Mouse (Mus musculus): ENCODE data around the gene Nkx2-5. TPM values are rescaled to one million over a fixed set of nuclear protein-coding genes. Genes with fewer than 3 reads are reported as not detected.

The Nkx2-5 gene
- polyA plus RNA-seq, 1 experiment from 2014 or later = not detected

GRCm38 (mm10) chr17:26834302-26834965, 10.4 kb downstream of the Nkx2-5 start:
- WGBS = 62% methylated on average over 5 of the region's 5 CpGs
- Histone ChIP-seq H3K27me3 (peaks cover 75% of the 10 kb centered on the region), H3K4me3 (no peak overlapping the region), H3K9ac (no peak overlapping the region), H3K4me2 (no peak overlapping the region), H3K27ac (no peak overlapping the region), H3K36me3 (no peaks in the 10 kb centered on the region), H3K4me1 (peaks cover 10% of the 10 kb centered on the region), H3K9me3 (no peaks in the 10 kb centered on the region)
- no peak for ATAC-seq (ENCODE audit: insufficient number of reproducible peaks, low FRiP score, low TSS enrichment, low read depth)

GRCm38 (mm10) chr17:26833806-26834205, 11.0 kb downstream of the Nkx2-5 start:
- H3K4me3 ChIP-seq = no peak overlapping the region
- H3K4me1 ChIP-seq = peaks cover 4% of the 10 kb centered on the region
- WGBS = 72% methylated on average over 2 of the region's 2 CpGs
- H3K9me3 ChIP-seq = no peaks in the 10 kb centered on the region
- H3K36me3 ChIP-seq = no peaks in the 10 kb centered on the region
- no peak overlapping the region for H3K9ac ChIP-seq
- ATAC-seq (ENCODE audit: insufficient number of reproducible peaks, low FRiP score, low TSS enrichment, low read depth) = no peak
- H3K4me2 ChIP-seq = no peak overlapping the region
- no peak overlapping the region for H3K27ac ChIP-seq
- peaks cover 75% of the 10 kb centered on the region for H3K27me3 ChIP-seq

GRCm38 (mm10) chr17:26826131-26826530, 18.7 kb downstream of the Nkx2-5 start:
- 71% methylated on average over 15 of the region's 17 CpGs for WGBS
- H3K27me3 ChIP-seq = peaks cover 33% of the 10 kb centered on the region
- no peak overlapping the region for H3K9ac ChIP-seq
- H3K36me3 ChIP-seq = no peaks in the 10 kb centered on the region
- H3K27ac ChIP-seq = no peak overlapping the region
- no peak overlapping the region for H3K4me2 ChIP-seq
- no peaks in the 10 kb centered on the region for H3K4me1 ChIP-seq
- no peaks in the 10 kb centered on the region for H3K9me3 ChIP-seq
- H3K4me3 ChIP-seq = no peak overlapping the region
- no peak for ATAC-seq (ENCODE audit: insufficient number of reproducible peaks, low FRiP score, low TSS enrichment, low read depth)

- Histone ChIP-seq H3K36me3 (no peaks in the 10 kb centered on the region), H3K27me3 (peaks cover 9% of the 10 kb centered on the region; the same call in 1 of the 2 replicates), H3K4me2 (no peak overlapping the region), H3K9me3 (no peaks in the 10 kb centered on the region), H3K4me3 (no peak overlapping the region), H3K27ac (no peak overlapping the region), H3K9ac (no peak overlapping the region), H3K4me1 (no peaks in the 10 kb centered on the region)
- ATAC-seq (ENCODE audit: insufficient number of reproducible peaks, low FRiP score, low TSS enrichment, low read depth) = no peak
Observed at GRCm38 (mm10) chr17:26817776-26818175, 27.0 kb downstream of the Nkx2-5 start.

- Histone ChIP-seq H3K4me3 (no peak overlapping the region), H3K27me3 (peaks cover 9% of the 10 kb centered on the region; the same call in 1 of the 2 replicates), H3K4me1 (no peaks in the 10 kb centered on the region), H3K9ac (no peak overlapping the region), H3K4me2 (no peak overlapping the region), H3K36me3 (no peaks in the 10 kb centered on the region), H3K27ac (no peak overlapping the region), H3K9me3 (no peaks in the 10 kb centered on the region)
- no peak for ATAC-seq (ENCODE audit: insufficient number of reproducible peaks, low FRiP score, low TSS enrichment, low read depth)
- 78% methylated on average over 6 of the region's 6 CpGs for WGBS
Observed at GRCm38 (mm10) chr17:26816810-26817209, 28.0 kb downstream of the Nkx2-5 start.

GRCm38 (mm10) chr17:26813497-26813896, 31.3 kb downstream of the Nkx2-5 start:
- H3K27me3 ChIP-seq = peaks cover 9% of the 10 kb centered on the region
- ATAC-seq (ENCODE audit: insufficient number of reproducible peaks, low FRiP score, low TSS enrichment, low read depth) = no peak
- WGBS = 80% methylated on average over 9 of the region's 9 CpGs
- no peaks in the 10 kb centered on the region for H3K36me3 ChIP-seq
- H3K9ac ChIP-seq = no peak overlapping the region
- H3K27ac ChIP-seq = no peak overlapping the region
- H3K4me3 ChIP-seq = no peak overlapping the region
- H3K4me1 ChIP-seq = no peaks in the 10 kb centered on the region
- H3K4me2 ChIP-seq = no peak overlapping the region
- no peaks in the 10 kb centered on the region for H3K9me3 ChIP-seq

- Histone ChIP-seq H3K4me1 (no peaks in the 10 kb centered on the region), H3K36me3 (no peaks in the 10 kb centered on the region), H3K4me2 (no peak overlapping the region), H3K4me3 (no peak overlapping the region), H3K9ac (no peak overlapping the region), H3K9me3 (no peaks in the 10 kb centered on the region), H3K27me3 (peaks cover 4% of the 10 kb centered on the region), H3K27ac (no peak overlapping the region)
- no peak for ATAC-seq (ENCODE audit: insufficient number of reproducible peaks, low FRiP score, low TSS enrichment, low read depth)
- 70% methylated on average over 2 of the region's 2 CpGs for WGBS
Observed at GRCm38 (mm10) chr17:26812607-26813006, 32.2 kb downstream of the Nkx2-5 start.

GRCm38 (mm10) chr17:26802886-26803285, 41.9 kb downstream of the Nkx2-5 start:
- H3K4me3 ChIP-seq = no peak overlapping the region
- no peak overlapping the region for H3K4me2 ChIP-seq
- no peak for ATAC-seq (ENCODE audit: insufficient number of reproducible peaks, low FRiP score, low TSS enrichment, low read depth)
- 86% methylated on average over 3 of the region's 3 CpGs for WGBS
- H3K27me3 ChIP-seq = no peaks in the 10 kb centered on the region
- no peaks in the 10 kb centered on the region for H3K4me1 ChIP-seq
- H3K36me3 ChIP-seq = no peaks in the 10 kb centered on the region
- H3K9ac ChIP-seq = no peak overlapping the region
- no peak overlapping the region for H3K27ac ChIP-seq
- H3K9me3 ChIP-seq = no peaks in the 10 kb centered on the region

- Histone ChIP-seq H3K4me1 (no peaks in the 10 kb centered on the region), H3K9me3 (no peaks in the 10 kb centered on the region)
- WGBS = 62% methylated on average over 6 of the region's 6 CpGs
Observed at GRCm38 (mm10) chr17:26797379-26798128, 47.3 kb downstream of the Nkx2-5 start.

GRCm38 (mm10) chr17:26795386-26795785, 49.4 kb downstream of the Nkx2-5 start:
- no peak overlapping the region for H3K9ac ChIP-seq
- no peak overlapping the region for H3K4me3 ChIP-seq
- peaks cover 31% of the 10 kb centered on the region for H3K36me3 ChIP-seq
- H3K27ac ChIP-seq = no peak overlapping the region
- H3K27me3 ChIP-seq = no peaks in the 10 kb centered on the region
- no peak overlapping the region for H3K4me2 ChIP-seq
- 77% methylated on average over 7 of the region's 7 CpGs for WGBS
- no peaks in the 10 kb centered on the region for H3K4me1 ChIP-seq
- no peak for ATAC-seq (ENCODE audit: insufficient number of reproducible peaks, low FRiP score, low TSS enrichment, low read depth)
- H3K9me3 ChIP-seq = no peaks in the 10 kb centered on the region

More at GRCm38 (mm10) chr17:26797379-26798128, 47.3 kb downstream of the Nkx2-5 start:
- no peak overlapping the region for H3K27ac ChIP-seq
- no peak overlapping the region for H3K4me2 ChIP-seq
- no peak for ATAC-seq (ENCODE audit: insufficient number of reproducible peaks, low FRiP score, low TSS enrichment, low read depth)
- H3K36me3 ChIP-seq = peaks cover 9% of the 10 kb centered on the region
- H3K4me3 ChIP-seq = no peak overlapping the region
- H3K27me3 ChIP-seq = no peaks in the 10 kb centered on the region
- no peak overlapping the region for H3K9ac ChIP-seq

GRCm38 (mm10) chr17:26794744-26795143, 50.1 kb downstream of the Nkx2-5 start:
- Histone ChIP-seq H3K4me2 (no peak overlapping the region), H3K27ac (no peak overlapping the region), H3K27me3 (no peaks in the 10 kb centered on the region), H3K36me3 (peaks cover 37% of the 10 kb centered on the region), H3K9me3 (no peaks in the 10 kb centered on the region), H3K4me3 (no peak overlapping the region), H3K4me1 (no peaks in the 10 kb centered on the region), H3K9ac (no peak overlapping the region)
- ATAC-seq (ENCODE audit: insufficient number of reproducible peaks, low FRiP score, low TSS enrichment, low read depth) = no peak
- 16% methylated on average over 3 of the region's 3 CpGs for WGBS

GRCm38 (mm10) chr17:26793068-26793765, 51.6 kb downstream of the Nkx2-5 start:
- Histone ChIP-seq H3K27me3 (no peaks in the 10 kb centered on the region), H3K27ac (no peak overlapping the region), H3K9ac (no peak overlapping the region), H3K36me3 (peaks cover 52% of the 10 kb centered on the region), H3K4me2 (no peak overlapping the region), H3K4me3 (no peak overlapping the region), H3K4me1 (no peaks in the 10 kb centered on the region), H3K9me3 (no peaks in the 10 kb centered on the region)
- ATAC-seq (ENCODE audit: insufficient number of reproducible peaks, low FRiP score, low TSS enrichment, low read depth) = peak; percentile 44; the same call in 1 of the 2 replicates
- WGBS = 85% methylated on average over 5 of the region's 5 CpGs

Measured in limb, embryonic 15.5 days (tissue).